Mouse (Mus musculus) E14TG2a.4 (cell line): ENCODE results near the gene Ankfn1.

ENCODE experiments used
- H3K27me3 ChIP-seq: 2 replicates; pipeline ENCODE4 v1.6.1; 2014; ENCODE audit warnings: low read length, control low read depth; ENCODE audit not compliant: insufficient read depth
- H3K36me3 ChIP-seq: 2 replicates; pipeline ENCODE4 v1.6.1; 2014; ENCODE audit warnings: low read length, control low read depth; ENCODE audit not compliant: insufficient read depth
- H3K4me1 ChIP-seq: replicated peaks from 2 replicates; pipeline ENCODE4 v1.6.1; 2014; ENCODE audit warnings: low read depth, low read length, control low read depth
- H3K4me3 ChIP-seq: replicated peaks from 2 replicates; pipeline ENCODE4 v1.5.1; 2014; ENCODE audit warnings: mild to moderate bottlenecking, low read length
- H3K9me3 ChIP-seq: 2 replicates; pipeline ENCODE4 v1.6.1; 2014; ENCODE audit warnings: low read length, control low read depth
- CTCF ChIP-seq: conservative IDR thresholded peaks from 2 replicates; pipeline ENCODE4 v1.5.1; 2014; ENCODE audit warnings: low read length
- NANOG ChIP-seq: IDR thresholded peaks from 2 replicates; pipeline ENCODE4 v1.6.1; 2014; ENCODE audit warnings: borderline replicate concordance, low read length, mixed read lengths
- POU5F1 ChIP-seq: IDR thresholded peaks from 2 replicates; pipeline ENCODE4 v1.6.1; 2014; ENCODE audit warnings: low read length, borderline replicate concordance

The Ankfn1 gene

GRCm38 (mm10) chr11:89774913-89775312, 2.5 kb downstream of the Ankfn1 start:
- peaks cover 13% of the 10 kb centered on the region for H3K4me1 ChIP-seq
- H3K36me3 ChIP-seq: no peaks in the 10 kb centered on the region
- H3K4me3 ChIP-seq: no peak overlapping the region
- no peaks in the 10 kb centered on the region for H3K27me3 ChIP-seq
- TF ChIP-seq NANOG (no peak), POU5F1 (no peak), CTCF (no peak)
- H3K9me3 ChIP-seq: no peaks in the 10 kb centered on the region

- no peak for TF ChIP-seq NANOG
- no peak for TF ChIP-seq POU5F1
- no peak for TF ChIP-seq CTCF
Measured at GRCm38 (mm10) chr11:89772941-89773340, 4.5 kb downstream of the Ankfn1 start.

GRCm38 (mm10) chr11:89765770-89766148, 11.7 kb downstream of the Ankfn1 start:
- Histone ChIP-seq H3K36me3 (no peaks in the 10 kb centered on the region), H3K27me3 (no peaks in the 10 kb centered on the region), H3K4me1 (no peaks in the 10 kb centered on the region), H3K9me3 (no peaks in the 10 kb centered on the region), H3K4me3 (no peak overlapping the region)
- TF ChIP-seq POU5F1 (no peak), CTCF (no peak), NANOG (no peak)

More at GRCm38 (mm10) chr11:89772941-89773340, 4.5 kb downstream of the Ankfn1 start:
- Histone ChIP-seq H3K4me3 (no peak overlapping the region), H3K27me3 (no peaks in the 10 kb centered on the region), H3K4me1 (peaks cover 13% of the 10 kb centered on the region), H3K9me3 (no peaks in the 10 kb centered on the region), H3K36me3 (no peaks in the 10 kb centered on the region)

- Histone ChIP-seq H3K36me3 (no peaks in the 10 kb centered on the region), H3K4me3 (no peak overlapping the region), H3K27me3 (no peaks in the 10 kb centered on the region), H3K9me3 (no peaks in the 10 kb centered on the region), H3K4me1 (no peaks in the 10 kb centered on the region)
- no peak for TF ChIP-seq CTCF
Measured at GRCm38 (mm10) chr11:89765014-89765769, 12.3 kb downstream of the Ankfn1 start.

GRCm38 (mm10) chr11:89733973-89734693, 43.3 kb downstream of the Ankfn1 start:
- Histone ChIP-seq H3K4me3 (no peak overlapping the region), H3K27me3 (no peaks in the 10 kb centered on the region), H3K4me1 (no peaks in the 10 kb centered on the region), H3K9me3 (no peaks in the 10 kb centered on the region), H3K36me3 (no peaks in the 10 kb centered on the region)
- no peak for TF ChIP-seq POU5F1
- no peak for TF ChIP-seq NANOG
- TF ChIP-seq CTCF: no peak

GRCm38 (mm10) chr11:89733526-89733925, 43.9 kb downstream of the Ankfn1 start:
- H3K27me3 ChIP-seq: no peaks in the 10 kb centered on the region
- TF ChIP-seq CTCF (no peak), NANOG (no peak), POU5F1 (no peak)
- H3K4me1 ChIP-seq: no peaks in the 10 kb centered on the region
- H3K36me3 ChIP-seq: no peaks in the 10 kb centered on the region
- no peaks in the 10 kb centered on the region for H3K9me3 ChIP-seq
- H3K4me3 ChIP-seq: no peak overlapping the region

GRCm38 (mm10) chr11:89720847-89721246, 56.6 kb downstream of the Ankfn1 start:
- Histone ChIP-seq H3K27me3 (no peaks in the 10 kb centered on the region), H3K4me1 (no peaks in the 10 kb centered on the region), H3K9me3 (no peaks in the 10 kb centered on the region; the same call in 1 of the 2 replicates), H3K4me3 (no peak overlapping the region), H3K36me3 (no peaks in the 10 kb centered on the region)
- TF ChIP-seq CTCF (peak; percentile 89), NANOG (no peak)

- Histone ChIP-seq H3K4me1 (no peaks in the 10 kb centered on the region), H3K36me3 (no peaks in the 10 kb centered on the region), H3K4me3 (no peak overlapping the region), H3K27me3 (no peaks in the 10 kb centered on the region), H3K9me3 (no peaks in the 10 kb centered on the region)
- TF ChIP-seq POU5F1 (no peak), NANOG (no peak), CTCF (no peak)
Measured at GRCm38 (mm10) chr11:89718491-89718982, 58.9 kb downstream of the Ankfn1 start.

- TF ChIP-seq CTCF (no peak), NANOG (no peak), POU5F1 (no peak)
- Histone ChIP-seq H3K4me1 (no peaks in the 10 kb centered on the region), H3K9me3 (no peaks in the 10 kb centered on the region), H3K4me3 (no peak overlapping the region), H3K36me3 (no peaks in the 10 kb centered on the region), H3K27me3 (no peaks in the 10 kb centered on the region)
Measured at GRCm38 (mm10) chr11:89716351-89716750, 61.1 kb downstream of the Ankfn1 start.
